Mouse (Mus musculus) layer of hippocampus, adult 8-10 months (tissue): ENCODE measurements around the gene Tll2. TPM values are rescaled to one million over a fixed set of nuclear protein-coding genes. Genes with fewer than 3 reads are reported as not detected.

Experiments used
- DNase-seq, 2 experiments: peaks; one replicate each; pipeline ENCODE4 v3.0.0; 2022; ENCODE audit warnings: low spot score in 2 of 2
- total RNA-seq, 4 experiments: library from RNA; stranded (reverse); gene quantifications; 2 replicates each; pipeline ENCODE4 v1.2.4; 2022

Gene Tll2
- total RNA-seq: under 1 TPM; 0.39 to 0.93 (median 0.74) TPM

DNA sequence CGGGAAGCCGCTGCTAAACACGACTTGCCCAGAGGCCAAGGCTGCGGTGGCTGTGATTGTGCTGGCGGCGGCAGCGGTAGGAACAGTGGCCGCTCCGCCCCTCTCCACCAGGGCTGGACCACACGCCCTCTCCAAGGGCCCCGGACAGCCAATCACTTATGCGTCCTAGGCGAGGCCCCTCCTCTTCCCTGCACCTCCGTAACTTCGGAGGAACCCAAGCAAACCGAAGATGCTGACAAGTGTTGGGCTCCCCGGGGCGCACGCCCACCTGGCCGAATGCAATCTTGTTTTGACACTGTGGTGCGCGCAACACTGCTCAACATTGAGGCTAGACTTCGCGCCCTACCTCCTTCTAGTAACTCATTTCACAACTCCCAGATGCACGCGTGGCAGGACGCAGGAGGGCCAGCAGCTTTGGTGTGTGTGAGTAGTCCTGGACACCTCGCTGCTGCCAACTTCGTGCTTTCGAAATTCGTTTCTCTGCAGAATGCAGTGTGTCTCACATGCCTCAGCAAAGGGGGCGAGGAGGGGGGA, at the start of gene Tll2:
TSS of gene Tll2 (minus strand) at position 25 of the 534 bp plus-strand sequence.
- DNase-seq: no peak

DNA sequence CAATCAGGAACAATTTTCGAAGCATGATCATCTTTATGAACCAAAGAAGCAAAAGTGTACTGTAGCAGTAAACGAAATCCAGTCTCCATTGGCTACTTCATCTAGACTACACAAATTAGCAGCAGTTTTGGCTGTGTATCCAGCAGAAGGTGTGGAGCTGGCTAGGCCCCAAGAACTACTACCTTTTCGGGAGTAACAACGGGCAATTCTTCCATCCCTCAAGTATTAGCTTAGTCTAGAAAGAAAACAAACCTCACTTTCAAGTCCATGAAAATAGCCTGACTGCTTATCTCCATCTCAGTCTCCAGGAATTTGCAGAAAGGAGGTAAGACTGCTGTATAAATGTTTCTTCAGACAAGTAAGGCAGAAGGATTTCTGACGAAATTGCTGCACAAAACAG, 47.9 kb upstream of the Tll2 start:
- DNase-seq: no peak

DNA sequence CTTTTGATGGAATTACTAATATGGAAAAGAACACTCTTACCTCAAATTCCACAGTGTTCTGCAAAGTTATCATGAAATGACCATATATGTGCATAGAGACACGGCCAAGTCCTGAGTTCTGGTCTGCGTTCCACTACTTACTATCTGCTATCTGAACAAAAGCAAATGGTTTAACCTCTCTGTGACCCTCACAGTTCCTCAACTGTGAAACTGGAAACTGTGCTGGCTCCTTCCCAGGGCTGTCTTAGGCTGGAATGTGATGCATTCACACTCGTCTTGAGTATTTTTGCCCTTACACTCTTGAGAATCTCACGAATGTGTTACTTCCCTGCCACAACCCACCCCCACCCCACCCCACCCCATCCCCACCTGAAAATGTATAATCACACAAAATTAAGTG, 42.3 kb upstream of the Tll2 start:
- no peak for DNase-seq

DNA sequence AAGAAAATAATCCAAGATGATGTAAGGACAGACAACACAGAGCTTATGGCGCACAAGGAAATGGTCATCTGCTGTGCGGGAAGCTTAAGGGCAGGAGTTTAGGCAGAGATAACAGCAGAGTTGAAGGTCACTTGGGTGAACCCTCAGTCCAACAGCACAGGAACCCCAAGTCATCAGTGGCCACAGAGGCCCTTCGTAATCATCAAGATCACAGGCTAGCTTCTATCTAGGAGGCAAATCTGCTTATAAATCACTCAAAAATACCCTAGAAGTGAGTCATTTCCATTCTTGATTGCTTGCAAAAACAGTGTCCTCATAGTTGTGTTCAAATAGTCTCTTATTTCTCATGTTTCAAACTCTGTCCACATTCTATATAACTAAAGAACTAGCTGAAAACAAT, 41.6 kb upstream of the Tll2 start:
- DNase-seq: no peak

DNA sequence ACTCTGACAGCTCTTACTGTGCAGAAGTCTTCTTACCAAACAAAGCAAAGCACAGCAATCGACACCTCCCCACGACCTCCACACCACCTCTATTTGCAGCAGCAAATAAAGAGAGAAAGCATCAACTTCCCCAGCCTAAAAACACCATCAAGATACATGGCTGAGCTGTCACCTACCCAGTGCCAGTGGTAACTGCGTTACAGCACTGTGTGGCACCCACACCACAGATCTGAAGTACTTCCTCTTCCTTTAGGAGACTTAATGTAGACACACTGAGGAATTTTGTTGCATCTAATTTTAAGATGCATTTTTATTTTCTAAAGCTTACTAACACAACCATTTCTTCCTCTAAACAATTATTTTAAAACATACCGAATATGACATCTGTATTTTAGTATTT, 39.6 kb upstream of the Tll2 start:
- no peak for DNase-seq

DNA sequence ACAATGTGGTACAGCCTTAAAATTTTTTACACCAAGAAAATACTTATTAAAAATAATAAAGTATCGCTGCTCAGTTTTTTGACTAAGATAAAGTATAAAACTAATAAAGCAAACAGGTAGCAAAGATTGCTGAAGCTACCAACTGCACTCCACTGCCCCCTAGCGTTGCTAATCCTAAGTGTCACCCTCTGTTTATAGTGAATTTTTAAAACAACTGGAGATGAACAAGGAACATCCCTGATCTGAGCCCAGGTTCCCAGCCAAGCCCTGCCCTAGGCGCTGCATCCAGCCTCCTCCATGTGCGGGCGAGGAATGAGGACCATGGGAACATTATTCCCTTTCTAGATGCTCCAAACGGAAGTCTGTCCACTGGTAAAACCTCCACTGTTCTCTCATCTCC, 37.9 kb upstream of the Tll2 start:
- peak in 1 of 2 experiments; percentile 35 for DNase-seq

DNA sequence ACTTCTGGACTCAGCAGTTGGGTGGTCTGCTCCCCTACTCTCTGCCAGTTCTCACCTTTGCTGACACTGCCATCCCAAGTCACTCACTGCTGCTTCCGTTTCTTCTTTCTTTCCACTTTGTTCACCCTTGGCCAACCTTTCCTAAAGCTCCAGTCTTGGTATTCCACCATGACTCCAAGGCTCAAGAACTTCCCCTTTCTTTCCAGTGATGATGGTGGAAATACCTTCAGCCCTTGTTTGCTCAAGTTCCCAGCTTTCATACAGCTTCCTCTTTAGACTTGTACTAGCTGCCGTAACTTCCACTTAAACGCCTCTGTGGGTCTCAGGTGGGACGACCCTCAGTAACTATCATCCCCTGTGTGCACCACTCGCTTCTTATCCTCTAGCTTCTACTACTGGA, 35.4 kb upstream of the Tll2 start:
- DNase-seq: no peak

DNA sequence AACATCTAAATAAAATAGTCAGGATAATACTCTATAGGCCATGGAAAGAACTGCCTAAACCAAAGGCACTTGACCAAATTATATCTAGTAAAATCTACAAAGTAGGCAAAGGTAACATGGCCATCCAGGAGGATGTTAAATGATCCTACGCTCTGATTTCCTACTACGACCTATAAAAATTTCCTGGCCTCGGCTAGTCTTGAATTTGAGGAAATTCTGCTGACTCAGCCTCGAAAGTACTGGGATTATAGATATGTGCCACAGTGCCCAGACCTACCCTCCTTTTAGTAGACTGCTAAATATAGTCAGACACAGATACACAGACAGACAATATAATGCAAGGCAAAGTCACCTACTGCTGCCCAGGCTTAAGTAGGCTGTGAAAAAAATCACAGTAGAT, 27.1 kb upstream of the Tll2 start:
- no peak for DNase-seq

DNA sequence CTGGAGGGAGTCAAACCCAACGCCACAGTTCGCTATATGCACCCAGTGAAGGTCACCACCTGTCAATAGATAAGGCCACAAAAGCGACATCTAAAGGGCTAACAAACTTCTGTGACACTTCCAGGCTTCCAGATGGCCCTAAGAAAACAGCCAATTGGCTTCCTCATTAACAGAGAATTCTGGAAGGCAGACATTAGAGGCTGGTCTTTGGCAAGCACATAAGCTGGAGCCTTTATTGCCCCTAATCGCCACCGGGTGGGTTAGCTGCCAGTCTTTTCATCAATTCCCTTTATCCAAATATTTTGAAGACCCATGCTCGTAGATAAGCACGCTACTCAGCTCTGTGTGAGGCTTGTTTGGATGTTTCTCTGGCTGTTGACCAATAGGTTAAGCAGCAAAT, 1.7 kb upstream of the Tll2 start:
- DNase-seq: no peak

DNA sequence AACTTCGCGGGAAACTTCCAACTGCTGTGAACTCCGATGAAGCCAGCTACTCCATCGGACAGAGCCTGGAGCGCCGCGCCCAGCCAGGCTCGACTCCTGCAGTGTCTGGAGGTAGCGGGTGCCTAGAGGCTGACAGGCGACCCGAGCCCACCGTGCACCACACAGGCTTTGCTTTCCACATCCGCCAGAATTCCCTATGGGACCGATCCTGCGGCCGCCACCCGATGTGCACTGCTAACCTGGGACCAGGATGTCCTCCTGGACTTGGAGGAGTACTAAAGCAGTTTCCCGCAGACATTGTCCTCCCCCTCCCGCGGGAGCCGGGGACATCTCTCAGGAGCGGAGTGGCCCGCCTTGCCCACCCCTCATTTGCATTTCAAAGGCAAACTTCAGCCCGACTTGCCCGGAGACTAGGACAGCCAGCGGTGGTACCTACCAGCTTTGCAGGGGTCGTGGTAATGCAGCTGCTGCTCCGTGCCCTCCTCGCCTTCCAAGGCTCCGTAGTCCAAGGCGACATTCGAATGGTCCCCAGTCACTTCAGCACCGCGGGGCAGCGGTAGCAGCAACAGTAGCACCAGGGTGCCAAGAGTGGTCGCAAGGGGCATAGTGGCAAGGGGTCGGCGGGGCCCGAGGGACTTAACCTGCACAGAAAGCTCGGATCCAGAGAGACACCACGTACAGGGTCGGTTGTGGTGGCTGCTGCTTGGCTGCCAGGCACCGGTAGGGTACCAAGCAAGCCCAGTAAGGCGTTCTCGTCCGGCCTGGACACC, 409 bp downstream of the Tll2 start:
- no peak for DNase-seq

DNA sequence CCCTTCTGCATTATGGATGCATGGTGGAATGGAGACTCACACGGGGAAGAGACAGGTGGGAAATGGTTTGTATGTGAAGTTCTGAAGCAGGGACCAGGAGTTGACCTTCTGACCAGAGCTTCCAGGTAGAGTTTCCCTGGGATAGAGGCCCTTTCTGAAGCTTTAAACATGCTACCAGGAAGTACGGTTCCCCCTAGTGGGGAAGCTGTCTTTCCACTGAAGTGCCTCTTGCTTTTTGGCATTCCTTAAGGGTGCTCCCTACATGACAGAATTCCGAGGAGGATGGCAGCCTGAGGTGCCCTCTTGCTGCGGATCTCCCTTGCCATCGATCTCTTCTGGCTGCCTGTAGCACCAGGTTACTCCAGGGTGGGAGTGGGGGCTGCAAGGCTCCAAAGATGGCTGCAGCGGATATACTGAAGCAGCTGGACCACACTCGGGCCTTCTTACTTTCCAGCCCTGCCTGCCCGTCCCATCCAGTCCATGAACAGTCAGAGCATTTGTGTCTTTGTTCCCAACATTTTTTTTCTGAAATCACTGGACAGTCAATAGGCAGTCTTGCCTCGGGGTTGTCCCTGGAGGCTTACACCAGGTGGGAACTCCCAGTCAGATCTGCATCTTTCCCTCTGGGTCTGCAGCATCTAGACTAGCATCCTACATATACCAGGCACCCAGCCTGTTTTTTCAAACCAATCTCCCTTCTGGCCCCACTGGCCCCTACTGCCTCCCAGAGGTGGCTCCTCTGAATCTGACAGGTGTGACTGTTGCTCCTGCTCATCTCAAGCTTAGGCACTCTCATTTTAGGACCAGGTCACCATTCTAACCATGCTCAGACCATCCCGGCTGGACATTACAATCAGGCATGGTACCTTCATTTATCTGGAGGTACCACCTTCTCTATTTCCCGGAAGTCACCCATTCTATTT, 2.2 kb downstream of the Tll2 start:
- DNase-seq: peak in 1 of 2 experiments; percentile 16

DNA sequence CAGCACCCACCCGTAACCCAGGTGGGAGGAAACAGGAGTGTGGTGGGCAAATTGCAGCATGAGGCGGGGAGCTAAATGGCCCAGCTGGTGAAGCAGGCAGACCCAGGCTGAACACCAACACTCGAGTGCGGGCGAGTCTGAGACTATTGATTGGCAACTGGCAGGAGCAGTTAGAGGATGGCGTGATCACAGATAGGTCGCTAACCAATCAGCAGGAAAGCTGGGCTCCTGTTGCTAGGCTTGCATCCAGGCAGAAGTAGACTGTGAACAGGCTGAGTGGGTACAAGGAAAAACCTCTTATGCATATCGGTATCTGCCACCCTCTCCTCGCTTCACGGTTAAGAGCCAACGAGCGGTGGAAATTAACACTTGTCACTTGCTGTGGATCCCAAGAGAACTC, 9.0 kb downstream of the Tll2 start:
- peak; percentile 73 for DNase-seq

DNA sequence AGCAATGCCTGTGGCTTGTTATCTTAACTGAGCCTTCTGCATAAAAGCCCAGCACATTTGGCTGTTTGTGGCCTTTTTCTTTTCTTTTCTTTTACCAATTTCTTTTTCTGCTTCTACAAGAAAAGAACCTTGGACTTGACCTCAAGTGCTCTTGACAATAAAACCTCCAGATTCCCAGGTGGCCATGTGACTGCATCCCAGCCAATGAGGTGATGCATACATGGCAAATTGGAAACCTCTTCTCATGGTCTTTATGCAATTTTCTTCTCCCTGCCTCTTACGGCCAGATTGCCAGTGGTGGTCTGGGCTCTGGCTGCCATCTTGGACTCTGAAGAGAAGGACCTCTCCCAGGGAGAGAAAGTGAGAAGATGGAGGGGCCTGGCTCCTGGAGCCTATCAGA, 13.3 kb downstream of the Tll2 start:
- no peak for DNase-seq

DNA sequence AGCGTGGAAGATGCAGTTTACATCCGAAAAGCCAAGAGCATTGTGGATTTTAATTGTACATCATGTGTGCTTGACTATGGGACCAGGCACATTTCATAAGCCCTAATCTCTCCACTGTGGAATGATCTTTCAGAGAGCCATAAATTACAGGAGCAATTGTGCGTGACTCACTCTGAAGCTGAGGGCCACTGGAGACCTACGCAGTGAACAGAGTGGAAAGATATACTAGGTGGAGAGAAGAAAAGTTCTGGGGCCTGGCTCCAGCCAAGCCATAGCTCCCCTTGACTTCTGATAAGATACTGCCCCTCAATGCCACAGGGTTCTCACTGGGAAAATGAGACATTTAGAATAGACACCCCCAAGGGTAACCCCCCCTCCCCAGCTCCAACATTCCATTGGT, 13.7 kb downstream of the Tll2 start:
- DNase-seq: no peak

DNA sequence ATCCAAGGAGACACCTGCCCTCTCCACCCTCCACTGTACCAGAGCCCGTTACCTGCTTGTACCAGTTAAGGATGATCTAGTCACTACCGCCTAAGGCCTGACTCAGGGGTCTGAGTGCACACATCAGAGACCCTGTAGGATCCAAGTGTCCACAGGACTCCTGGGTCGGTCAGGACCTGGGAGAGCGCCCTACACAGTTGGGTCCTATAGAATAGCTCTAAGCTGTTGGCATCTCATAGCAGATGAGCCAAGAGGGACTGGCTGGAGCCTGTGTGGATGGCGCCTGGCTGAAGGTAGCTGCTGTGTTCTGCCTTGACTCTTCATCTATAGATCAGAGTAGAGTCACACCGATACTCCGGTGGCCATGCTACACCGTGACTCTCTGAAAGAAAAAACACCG, 14.9 kb downstream of the Tll2 start:
- no peak for DNase-seq

DNA sequence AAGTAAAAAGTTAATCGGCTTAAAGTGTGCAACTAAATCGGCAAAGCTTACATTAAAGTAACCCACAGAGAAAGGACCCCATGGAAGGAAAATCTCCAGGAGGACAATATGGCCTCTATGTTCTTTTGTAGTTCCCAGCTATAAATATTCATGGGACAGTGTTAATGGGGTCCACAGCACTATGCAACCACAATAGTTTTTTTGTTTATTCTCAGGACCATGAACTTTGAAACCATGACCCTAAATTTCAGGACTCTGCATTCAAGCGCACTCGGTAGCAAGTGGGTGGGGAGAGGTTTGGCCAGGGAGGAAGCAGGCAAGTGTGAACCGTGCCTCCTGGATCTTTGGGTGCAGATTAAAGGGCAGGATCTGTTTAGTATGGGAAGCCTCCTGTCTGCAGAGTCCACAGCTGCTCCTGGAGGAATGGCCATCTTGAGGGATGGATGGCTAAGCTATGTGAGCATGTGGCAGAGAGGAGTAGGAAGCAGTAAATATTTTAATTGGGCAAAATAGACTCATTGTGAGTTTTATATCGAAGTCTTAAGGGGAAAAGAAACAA, 15.7 kb downstream of the Tll2 start:
- DNase-seq: no peak

DNA sequence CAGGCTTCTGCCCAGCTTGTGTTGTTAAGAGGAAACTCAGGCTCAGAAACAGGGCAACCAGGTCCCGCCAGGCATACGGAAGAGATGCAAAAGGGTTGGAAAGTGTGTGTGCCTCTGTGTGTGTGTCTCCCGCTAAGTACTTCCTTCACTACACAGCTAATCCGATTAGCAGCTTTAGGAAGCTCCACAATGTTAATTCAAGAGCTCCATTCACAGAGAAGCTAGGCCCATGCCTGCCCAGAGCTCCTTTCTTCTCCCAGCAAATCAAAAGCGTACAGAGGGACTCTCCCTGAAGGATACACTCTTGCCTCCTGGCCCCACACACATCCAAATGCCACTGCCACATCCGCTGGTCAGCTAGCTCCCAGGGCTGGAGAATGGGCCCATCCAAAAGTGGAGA, 29.3 kb downstream of the Tll2 start:
- no peak for DNase-seq

DNA sequence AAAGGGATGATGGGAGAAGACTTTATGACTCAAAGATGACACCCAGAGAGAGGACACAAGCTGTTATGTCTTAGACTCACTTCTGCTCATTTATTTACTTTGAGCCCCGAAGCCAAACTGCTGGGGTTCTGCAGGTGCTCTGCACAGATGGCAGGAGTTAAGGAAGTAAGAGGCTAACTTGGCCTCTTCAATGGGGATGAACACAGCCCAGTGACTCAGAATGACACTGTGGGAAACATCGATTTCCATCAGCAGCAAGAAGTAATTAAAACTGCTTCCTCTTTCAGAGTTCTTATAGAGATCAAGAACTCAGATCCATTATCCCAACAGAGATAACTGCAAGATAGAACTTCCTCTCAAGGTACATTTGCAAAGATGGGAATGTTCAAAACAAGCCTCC, 29.8 kb downstream of the Tll2 start:
- no peak for DNase-seq

DNA sequence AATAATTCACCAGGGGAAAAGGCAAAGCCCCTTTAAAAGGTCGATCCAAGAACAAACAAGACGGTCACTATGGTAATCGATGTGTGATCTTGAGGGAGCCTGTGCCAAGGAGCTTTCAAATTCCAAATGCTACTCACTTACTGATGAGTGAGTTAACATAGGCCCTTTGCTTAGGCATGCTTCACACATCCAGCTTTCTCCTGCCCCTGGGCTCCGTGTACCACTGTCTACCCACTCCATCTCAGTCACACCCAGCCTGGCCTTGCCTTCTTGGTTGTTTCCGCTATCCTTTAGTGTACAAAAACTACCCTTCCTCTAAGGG, 40.8 kb downstream of the Tll2 start:
- DNase-seq: no peak

DNA sequence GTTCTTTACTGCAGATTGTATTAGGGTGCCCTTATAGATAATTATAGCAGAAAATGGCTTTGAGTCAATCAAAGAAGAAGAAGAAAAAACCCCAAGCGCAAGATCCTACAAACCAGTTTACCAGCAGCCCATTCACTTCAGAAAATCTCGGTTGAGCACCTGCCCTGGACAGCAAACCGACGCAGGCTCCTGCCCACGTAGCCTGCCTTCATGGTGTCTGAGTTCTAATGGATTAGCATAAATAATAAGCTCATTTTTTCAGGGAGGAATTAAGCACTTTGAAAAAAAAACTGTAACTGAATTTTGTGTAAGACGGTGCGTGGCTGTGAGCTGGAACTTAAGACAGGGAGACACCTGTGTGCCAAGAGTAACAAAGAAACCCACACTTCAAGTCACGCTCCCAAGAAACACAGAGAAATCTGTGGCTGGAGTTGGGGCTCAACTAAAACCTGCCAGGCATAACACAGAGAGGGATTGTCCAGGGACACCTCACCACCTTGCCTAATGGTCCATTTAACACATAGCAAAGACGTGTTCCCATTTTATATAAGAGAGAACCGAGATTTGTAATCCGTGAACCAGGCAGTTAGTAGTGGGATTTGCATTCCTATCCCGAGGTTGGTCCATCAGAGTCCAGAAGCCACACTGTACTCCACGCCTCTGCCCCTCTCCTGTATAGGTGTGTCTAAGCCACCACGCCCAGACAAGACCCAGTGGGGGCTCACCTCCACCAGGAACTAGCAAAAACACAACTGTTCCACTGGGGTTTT, 41.3 kb downstream of the Tll2 start:
- no peak for DNase-seq

DNA sequence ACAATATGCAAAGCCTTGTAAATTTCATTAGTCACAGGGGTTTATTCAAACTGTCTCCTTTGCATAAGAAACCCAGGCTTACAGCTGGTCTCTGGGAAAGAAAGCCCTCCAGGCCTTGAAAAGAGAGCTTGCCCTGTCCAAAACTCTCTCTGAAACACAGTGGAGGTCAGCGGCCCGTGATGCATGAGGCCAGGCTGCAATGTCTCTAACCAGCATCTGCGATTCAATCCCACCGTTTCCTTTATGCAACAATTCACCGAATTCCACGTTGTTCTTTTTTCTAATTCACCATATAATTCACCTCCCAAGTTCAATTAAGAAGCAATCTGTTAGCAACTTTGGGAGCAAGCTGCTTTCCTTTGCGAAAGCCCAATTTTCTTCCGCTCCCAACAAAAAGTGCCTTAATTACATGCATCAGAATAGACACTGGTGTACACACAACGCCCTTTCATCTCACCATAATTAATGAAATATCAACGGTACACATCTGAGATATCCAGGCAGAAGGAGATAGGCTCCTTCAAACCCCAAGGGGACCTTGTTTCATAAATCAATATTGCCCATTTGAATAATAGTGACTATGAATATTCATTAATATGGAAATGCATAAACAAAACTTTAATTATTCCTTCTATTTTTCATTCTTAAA, 42.1 kb downstream of the Tll2 start:
- no peak for DNase-seq
